Mouse (Mus musculus): Measurements from ENCODE around the gene Gpr4. TPM values are rescaled to one million over a fixed set of nuclear protein-coding genes. Genes with fewer than 3 reads are reported as not detected.

Gene Gpr4
- polyA plus RNA-seq, 1 experiment: 21.6 TPM

- H3K4me3 ChIP-seq (replicated peaks; ENCODE audit: extremely low read depth, low read depth, low read length): no peak overlapping the region
- H3K4me1 ChIP-seq (ENCODE audit: control insufficient read depth, insufficient read depth, low read length): peaks cover 4% of the 10 kb centered on the region; the same call in 1 of the 2 replicates
Observed at GRCm38 (mm10) chr7:19222189-19222588, 9.9 kb downstream of the Gpr4 start.

GRCm38 (mm10) chr7:19222875-19223274, 10.5 kb downstream of the Gpr4 start:
- peaks cover 4% of the 10 kb centered on the region; the same call in 1 of the 2 replicates for H3K4me1 ChIP-seq (ENCODE audit: control insufficient read depth, insufficient read depth, low read length)
- H3K4me3 ChIP-seq (replicated peaks; ENCODE audit: extremely low read depth, low read depth, low read length): no peak overlapping the region
- TF ChIP-seq CTCF (IDR thresholded peaks at IDR 0.05; ENCODE audit: insufficient read depth, low read length): no peak
- no peak for TF ChIP-seq POLR2A (IDR thresholded peaks at IDR 0.05; ENCODE audit: borderline replicate concordance, extremely low read depth, low read depth, low read length)
- WGBS: 81% methylated on average over 14 of the region's 14 CpGs
- DNase-seq: no peak

More at GRCm38 (mm10) chr7:19222189-19222588, 9.9 kb downstream of the Gpr4 start:
- TF ChIP-seq CTCF (IDR thresholded peaks at IDR 0.05; ENCODE audit: insufficient read depth, low read length) (no peak), POLR2A (IDR thresholded peaks at IDR 0.05; ENCODE audit: borderline replicate concordance, extremely low read depth, low read depth, low read length) (no peak)
- WGBS: 90% methylated on average over 16 of the region's 16 CpGs
- DNase-seq: no peak

- 70% methylated on average over 4 of the region's 4 CpGs for WGBS
- DNase-seq: no peak
- Histone ChIP-seq H3K4me3 (replicated peaks; ENCODE audit: extremely low read depth, low read depth, low read length) (no peak overlapping the region), H3K4me1 (ENCODE audit: control insufficient read depth, insufficient read depth, low read length) (peaks cover 7% of the 10 kb centered on the region; the same call in 1 of the 2 replicates)
- TF ChIP-seq CTCF (IDR thresholded peaks at IDR 0.05; ENCODE audit: insufficient read depth, low read length) (no peak), POLR2A (IDR thresholded peaks at IDR 0.05; ENCODE audit: borderline replicate concordance, extremely low read depth, low read depth, low read length) (no peak)
Observed at GRCm38 (mm10) chr7:19224933-19225332, 12.6 kb downstream of the Gpr4 start.

- DNase-seq: no peak
- peaks cover 7% of the 10 kb centered on the region; the same call in 1 of the 2 replicates for H3K4me1 ChIP-seq (ENCODE audit: control insufficient read depth, insufficient read depth, low read length)
- TF ChIP-seq CTCF (IDR thresholded peaks at IDR 0.05; ENCODE audit: insufficient read depth, low read length) (no peak), POLR2A (IDR thresholded peaks at IDR 0.05; ENCODE audit: borderline replicate concordance, extremely low read depth, low read depth, low read length) (no peak)
Observed at GRCm38 (mm10) chr7:19226817-19227797, 14.8 kb downstream of the Gpr4 start.

GRCm38 (mm10) chr7:19227883-19228792, 15.8 kb downstream of the Gpr4 start, which contains the start of gene Opa3:
Opa3 (plus strand) TSS chr7:19228334.
- Histone ChIP-seq H3K4me3 (replicated peaks; ENCODE audit: extremely low read depth, low read depth, low read length) (peak within 1 kb of the TSS; percentile 93), H3K4me1 (ENCODE audit: control insufficient read depth, insufficient read depth, low read length) (peaks cover 7% of the 10 kb centered on the region)
- peak; percentile 96 for TF ChIP-seq POLR2A (IDR thresholded peaks at IDR 0.05; ENCODE audit: borderline replicate concordance, extremely low read depth, low read depth, low read length)
- TF ChIP-seq CTCF (IDR thresholded peaks at IDR 0.05; ENCODE audit: insufficient read depth, low read length): peak; percentile 32; the same call in 1 of the 2 replicates
- under 1% methylated on average over 88 of the region's 91 CpGs for WGBS
- DNase-seq: peak; percentile 99

More at GRCm38 (mm10) chr7:19226817-19227797, 14.8 kb downstream of the Gpr4 start:
- 11% methylated on average over 20 of the region's 20 CpGs for WGBS
- peak overlapping the region; percentile 93 for H3K4me3 ChIP-seq (replicated peaks; ENCODE audit: extremely low read depth, low read depth, low read length)

DNA sequence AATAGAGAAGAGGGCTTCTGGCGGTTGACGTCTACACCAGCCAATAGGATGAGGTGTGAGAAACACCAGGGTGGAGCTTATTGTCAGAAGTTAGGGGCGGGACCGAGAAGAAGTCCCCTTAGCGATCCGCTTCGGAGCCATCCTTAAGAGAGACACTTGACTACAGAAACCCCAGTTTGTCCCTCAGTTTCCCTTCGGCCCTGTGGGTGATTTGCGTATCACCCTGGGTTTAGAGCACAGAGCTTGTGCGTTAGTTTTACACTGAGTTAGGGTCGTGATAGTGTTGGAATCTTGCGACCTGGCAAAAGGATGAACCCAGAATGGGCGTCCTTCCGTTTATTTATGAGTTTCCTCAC, 16.4 kb downstream of the Gpr4 start:
- no peak for DNase-seq
- H3K4me3 ChIP-seq (replicated peaks; ENCODE audit: extremely low read depth, low read depth, low read length): peak overlapping the region; percentile 72
- WGBS: under 1% methylated on average over 14 of the region's 14 CpGs
- H3K4me1 ChIP-seq (ENCODE audit: control insufficient read depth, insufficient read depth, low read length): peaks cover 7% of the 10 kb centered on the region
- TF ChIP-seq CTCF (IDR thresholded peaks at IDR 0.05; ENCODE audit: insufficient read depth, low read length) (no peak), POLR2A (IDR thresholded peaks at IDR 0.05; ENCODE audit: borderline replicate concordance, extremely low read depth, low read depth, low read length) (peak; percentile 55; the same call in 1 of the 2 replicates)

GRCm38 (mm10) chr7:19229404-19229803, 17.1 kb downstream of the Gpr4 start:
- peaks cover 7% of the 10 kb centered on the region for H3K4me1 ChIP-seq (ENCODE audit: control insufficient read depth, insufficient read depth, low read length)
- no peak for DNase-seq
- TF ChIP-seq POLR2A (IDR thresholded peaks at IDR 0.05; ENCODE audit: borderline replicate concordance, extremely low read depth, low read depth, low read length): no peak
- TF ChIP-seq CTCF (IDR thresholded peaks at IDR 0.05; ENCODE audit: insufficient read depth, low read length): no peak
- WGBS: 21% methylated on average over 5 of the region's 5 CpGs
- H3K4me3 ChIP-seq (replicated peaks; ENCODE audit: extremely low read depth, low read depth, low read length): no peak overlapping the region

DNA sequence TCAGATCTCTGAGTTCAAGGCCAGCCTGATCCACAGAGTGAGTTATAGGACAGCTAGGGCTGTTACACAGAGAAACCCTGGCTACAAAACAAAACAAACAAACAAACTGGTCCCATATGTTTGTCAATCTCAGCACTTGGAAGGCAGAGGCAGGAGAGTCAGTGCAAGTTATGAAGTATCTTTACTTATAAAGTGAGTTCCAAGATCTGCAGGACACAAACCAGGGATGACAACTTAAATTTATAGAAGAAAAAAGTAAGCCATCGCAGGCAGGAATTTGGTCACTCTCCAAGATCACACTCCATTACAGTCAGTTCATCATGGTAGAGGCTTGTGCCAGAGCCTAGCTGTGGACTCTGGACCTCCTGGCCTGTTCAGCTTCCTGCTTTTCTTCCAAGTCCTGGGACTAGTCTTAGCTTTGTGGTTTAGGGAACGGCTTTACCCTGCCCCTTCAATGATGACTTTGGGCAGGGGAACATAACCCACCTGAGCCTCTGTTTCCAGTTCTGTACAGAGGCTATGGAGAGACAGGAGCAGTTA, 17.8 kb downstream of the Gpr4 start:
- WGBS: 76% methylated on average over 2 of the region's 2 CpGs
- DNase-seq: no peak
- Histone ChIP-seq H3K4me1 (ENCODE audit: control insufficient read depth, insufficient read depth, low read length) (peaks cover 7% of the 10 kb centered on the region), H3K4me3 (replicated peaks; ENCODE audit: extremely low read depth, low read depth, low read length) (no peak overlapping the region)
- TF ChIP-seq CTCF (IDR thresholded peaks at IDR 0.05; ENCODE audit: insufficient read depth, low read length) (no peak), POLR2A (IDR thresholded peaks at IDR 0.05; ENCODE audit: borderline replicate concordance, extremely low read depth, low read depth, low read length) (no peak)

- TF ChIP-seq CTCF (IDR thresholded peaks at IDR 0.05; ENCODE audit: insufficient read depth, low read length) (no peak), POLR2A (IDR thresholded peaks at IDR 0.05; ENCODE audit: borderline replicate concordance, extremely low read depth, low read depth, low read length) (no peak)
- DNase-seq: no peak
- 93% methylated on average over 5 of the region's 5 CpGs for WGBS
- Histone ChIP-seq H3K4me3 (replicated peaks; ENCODE audit: extremely low read depth, low read depth, low read length) (no peak overlapping the region), H3K4me1 (ENCODE audit: control insufficient read depth, insufficient read depth, low read length) (peaks cover 7% of the 10 kb centered on the region)
Observed at GRCm38 (mm10) chr7:19230899-19231298, 18.6 kb downstream of the Gpr4 start.

All from lung, adult 2 months (tissue).